Mouse (Mus musculus) frontal cortex, postnatal 10 days (tissue): ENCODE results near the gene Aurkb.

Experiments used
- DNase-seq, 2 experiments: peaks; one replicate each; pipeline ENCODE4 v3.0.0; 2022; ENCODE audit warnings: low spot score in 2 of 2, mixed read lengths in 1 of 2

The Aurkb gene

GRCm38 (mm10) chr11:69096987-69097900 is 51.8 kb downstream of the Aurkb start:
- DNase-seq, result peak; percentile 94 to 97

GRCm38 (mm10) chr11:69098039-69098761 is 52.8 kb downstream of the Aurkb start:
- no peak for DNase-seq

GRCm38 (mm10) chr11:69098762-69099091 is 53.3 kb downstream of the Aurkb start:
- peak; percentile 93 to 95 for DNase-seq

- peak in 1 of 2 experiments; percentile 72 for DNase-seq
Measured at GRCm38 (mm10) chr11:69099177-69099914, 53.9 kb downstream of the Aurkb start.

GRCm38 (mm10) chr11:69099915-69100345 is 54.5 kb downstream of the Aurkb start:
- peak; percentile 88 to 92 for DNase-seq

GRCm38 (mm10) chr11:69100639-69101360 is 55.4 kb downstream of the Aurkb start:
- DNase-seq, result peak; percentile 13 to 54
